Mouse (Mus musculus): ENCODE measurements at regions not wholly inside any gene's neighbourhood (a gene's known extent, or its start where the extent isn't known, plus 50 kb on each side); places are given as distances from the start of the nearest gene placed in this dataset.

- no peak for TF ChIP-seq CTCF (IDR thresholded peaks at IDR 0.05; ENCODE audit: borderline replicate concordance, control insufficient read depth, extremely low read depth, insufficient read depth, low read length, poor library complexity)
- TF ChIP-seq POLR2A (IDR thresholded peaks at IDR 0.05; ENCODE audit: control insufficient read depth, extremely low read depth, insufficient read depth, low read length, poor library complexity), result no peak
These were observed 59.3 kb upstream of the Slc16a1 start for GRCm38 (mm10) chr3:104579186-104579585.
